Mouse (Mus musculus): ENCODE measurements around the gene BC028528. TPM values are rescaled to one million over a fixed set of nuclear protein-coding genes. Genes with fewer than 3 reads are reported as not detected.

Gene BC028528
- total and polyA plus RNA-seq, 3 experiments = 8.5 to 14.5 (median 9.0) TPM

- under 1% methylated on average over 24 of the region's 24 CpGs for WGBS
- Histone ChIP-seq H3K9ac (ENCODE audit: low read depth, low read length) (peak overlapping the region; percentile 68), H3K36me3 (ENCODE audit: control insufficient read depth, insufficient read depth, low read length) (0 out of 2 replicates have a peak, but pooled peaks cover 3% of the 10 kb centered on the region), H3K27ac (peak overlapping the region; percentile 66), H3K79me2 (replicated peaks; ENCODE audit: control insufficient read depth, insufficient read depth, low read length) (no peaks in the 10 kb centered on the region), H3K27me3 (ENCODE audit: control insufficient read depth, insufficient read depth, low read length) (no peaks in the 10 kb centered on the region), H3K4me1 (ENCODE audit: control insufficient read depth, insufficient read depth, low read length) (peaks cover 3% of the 10 kb centered on the region), H3K4me3 (peak overlapping the region; percentile 66)
- intact Hi-C loops (cut with DNase I) = loop anchor here (1.0 to 5.0 kb wide), 2 partner anchors 24 to 169 kb away; no protein-coding TSS in a partner anchor
- DNase-seq = peak; percentile 72 to 76
- no peak for TF ChIP-seq POLR2A (IDR thresholded peaks at IDR 0.05; ENCODE audit: insufficient read depth, low read depth, low read length)
- 0 out of 2 replicates have a peak, but pooled peaks have one; percentile 17 for TF ChIP-seq EP300 (IDR thresholded peaks at IDR 0.05; ENCODE audit: insufficient read depth, low read depth, low read length)
- peak; percentile 82 for TF ChIP-seq CTCF (IDR thresholded peaks at IDR 0.05)
Observed at GRCm38 (mm10) chr3:95882816-95883425, 8.9 kb downstream of the BC028528 start.

- DNase-seq = peak; percentile 90 to 95
- WGBS = under 1% methylated on average over 66 of the region's 66 CpGs
- Histone ChIP-seq H3K79me2 (replicated peaks; ENCODE audit: control insufficient read depth, insufficient read depth, low read length) (no peaks in the 10 kb centered on the region), H3K9ac (ENCODE audit: low read depth, low read length) (peak within 1 kb of the TSS; percentile 75), H3K4me3 (peak within 1 kb of the TSS; percentile 66), H3K27ac (peak within 1 kb of the TSS; percentile 66), H3K27me3 (ENCODE audit: control insufficient read depth, insufficient read depth, low read length) (no peaks in the 10 kb centered on the region), H3K36me3 (ENCODE audit: control insufficient read depth, insufficient read depth, low read length) (0 out of 2 replicates have a peak, but pooled peaks cover 3% of the 10 kb centered on the region), H3K4me1 (ENCODE audit: control insufficient read depth, insufficient read depth, low read length) (peaks cover 3% of the 10 kb centered on the region)
- intact Hi-C loops (cut with DNase I) = loop anchor here (5.0 kb wide), 1 partner anchor 170 kb away; no protein-coding TSS in a partner anchor
- TF ChIP-seq CTCF (IDR thresholded peaks at IDR 0.05) (no peak), EP300 (IDR thresholded peaks at IDR 0.05; ENCODE audit: insufficient read depth, low read depth, low read length) (peak; percentile 95), POLR2A (IDR thresholded peaks at IDR 0.05; ENCODE audit: insufficient read depth, low read depth, low read length) (peak; percentile 81)
Observed at GRCm38 (mm10) chr3:95881979-95882815, 9.6 kb downstream of the BC028528 start, which contains the start of gene Ciart. Gene Ciart, minus strand, starts transcription at chr3:95882251.

DNA sequence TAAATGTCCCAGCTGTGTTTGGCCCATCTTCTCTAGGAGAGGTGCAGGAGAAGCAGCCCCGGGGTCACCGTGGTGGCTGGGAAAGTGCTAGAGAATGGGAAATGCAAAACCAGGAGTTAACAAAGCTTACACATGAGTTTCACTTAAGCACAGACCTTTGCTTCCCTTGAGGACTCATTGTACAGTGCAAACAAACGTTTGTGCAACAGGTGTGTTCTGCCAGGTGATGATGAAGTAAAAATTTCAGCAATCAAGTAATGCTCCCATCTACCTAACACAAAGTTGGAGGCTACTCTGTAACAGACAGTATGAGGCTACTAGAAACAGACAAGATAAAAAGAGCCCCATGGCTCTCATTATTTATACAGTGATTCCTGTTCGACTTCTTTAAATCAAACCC, 12.7 kb downstream of the BC028528 start:
- 0 out of 2 replicates have a peak, but pooled peaks cover 1% of the 10 kb centered on the region for H3K79me2 ChIP-seq (replicated peaks; ENCODE audit: control insufficient read depth, insufficient read depth, low read length)
- intact Hi-C loops (cut with DNase I) = no loop called here
- no peak overlapping the region for H3K27ac ChIP-seq
- H3K27me3 ChIP-seq (ENCODE audit: control insufficient read depth, insufficient read depth, low read length) = no peaks in the 10 kb centered on the region
- H3K36me3 ChIP-seq (ENCODE audit: control insufficient read depth, insufficient read depth, low read length) = 0 out of 2 replicates have a peak, but pooled peaks cover 3% of the 10 kb centered on the region
- no peak overlapping the region for H3K4me3 ChIP-seq
- TF ChIP-seq EP300 (IDR thresholded peaks at IDR 0.05; ENCODE audit: insufficient read depth, low read depth, low read length) (no peak), POLR2A (IDR thresholded peaks at IDR 0.05; ENCODE audit: insufficient read depth, low read depth, low read length) (no peak), CTCF (IDR thresholded peaks at IDR 0.05) (no peak)
- peaks cover 3% of the 10 kb centered on the region for H3K4me1 ChIP-seq (ENCODE audit: control insufficient read depth, insufficient read depth, low read length)
- WGBS = 92% methylated on average over 4 of the region's 4 CpGs
- DNase-seq = no peak
- H3K9ac ChIP-seq (ENCODE audit: low read depth, low read length) = no peak overlapping the region

GRCm38 (mm10) chr3:95872048-95872447, 19.8 kb downstream of the BC028528 start:
- 58% methylated on average over 7 of the region's 7 CpGs for WGBS
- no peaks in the 10 kb centered on the region; the same call in 1 of the 2 replicates for H3K36me3 ChIP-seq (ENCODE audit: control insufficient read depth, insufficient read depth, low read length)
- H3K27ac ChIP-seq = peak overlapping the region; percentile 77
- no peak for DNase-seq
- peak overlapping the region; percentile 68 for H3K4me3 ChIP-seq
- peaks cover 5% of the 10 kb centered on the region; the same call in 1 of the 2 replicates for H3K79me2 ChIP-seq (replicated peaks; ENCODE audit: control insufficient read depth, insufficient read depth, low read length)
- no peaks in the 10 kb centered on the region for H3K27me3 ChIP-seq (ENCODE audit: control insufficient read depth, insufficient read depth, low read length)
- H3K4me1 ChIP-seq (ENCODE audit: control insufficient read depth, insufficient read depth, low read length) = peaks cover 3% of the 10 kb centered on the region
- TF ChIP-seq CTCF (IDR thresholded peaks at IDR 0.05) (no peak), EP300 (IDR thresholded peaks at IDR 0.05; ENCODE audit: insufficient read depth, low read depth, low read length) (no peak), POLR2A (IDR thresholded peaks at IDR 0.05; ENCODE audit: insufficient read depth, low read depth, low read length) (no peak)
- peak overlapping the region; percentile 52 for H3K9ac ChIP-seq (ENCODE audit: low read depth, low read length)
- intact Hi-C loops (cut with DNase I) = no loop called here

GRCm38 (mm10) chr3:95871392-95871867, 20.4 kb downstream of the BC028528 start, which contains the start of gene Mrps21:
Gene Mrps21, minus strand, starts transcription at chr3:95871519.
- under 1% methylated on average over 33 of the region's 33 CpGs for WGBS
- peak; percentile 87 to 92 for DNase-seq
- Histone ChIP-seq H3K9ac (ENCODE audit: low read depth, low read length) (peak within 1 kb of the TSS; percentile 65), H3K79me2 (replicated peaks; ENCODE audit: control insufficient read depth, insufficient read depth, low read length) (peaks cover 5% of the 10 kb centered on the region; the same call in 1 of the 2 replicates), H3K4me1 (ENCODE audit: control insufficient read depth, insufficient read depth, low read length) (peaks cover 3% of the 10 kb centered on the region), H3K4me3 (peak within 1 kb of the TSS; percentile 68), H3K27ac (peak within 1 kb of the TSS; percentile 77), H3K27me3 (ENCODE audit: control insufficient read depth, insufficient read depth, low read length) (no peaks in the 10 kb centered on the region), H3K36me3 (ENCODE audit: control insufficient read depth, insufficient read depth, low read length) (no peaks in the 10 kb centered on the region; the same call in 1 of the 2 replicates)
- intact Hi-C loops (cut with DNase I) = no loop called here
- peak; percentile 64; the same call in 1 of the 2 replicates for TF ChIP-seq EP300 (IDR thresholded peaks at IDR 0.05; ENCODE audit: insufficient read depth, low read depth, low read length)
- peak; percentile 19; the same call in 1 of the 2 replicates for TF ChIP-seq CTCF (IDR thresholded peaks at IDR 0.05)
- peak; percentile 99 for TF ChIP-seq POLR2A (IDR thresholded peaks at IDR 0.05; ENCODE audit: insufficient read depth, low read depth, low read length)
